Mouse (Mus musculus): ENCODE measurements around the gene Hsph1. TPM values are rescaled to one million over a fixed set of nuclear protein-coding genes. Genes with fewer than 3 reads are reported as not detected.

Gene Hsph1
- polyA plus RNA-seq, 1 experiment from 2014 or later: 50.8 TPM

GRCm38 (mm10) chr5:149612165-149612518 lies 24.0 kb downstream of the Hsph1 start:
- Histone ChIP-seq H3K9ac (no peak overlapping the region), H3K9me3 (no peaks in the 10 kb centered on the region), H3K4me3 (no peak overlapping the region), H3K27ac (no peak overlapping the region; the same call in 1 of the 2 replicates), H3K4me1 (peaks cover 23% of the 10 kb centered on the region), H3K4me2 (no peak overlapping the region), H3K27me3 (no peaks in the 10 kb centered on the region), H3K36me3 (peaks cover 34% of the 10 kb centered on the region)
- 0 out of 2 replicates have a peak, but pooled peaks have one; percentile 23 for ATAC-seq (ENCODE audit: insufficient number of reproducible peaks, insufficient read depth, low FRiP score, low TSS enrichment, low read depth)
- 70% methylated on average over 3 of the region's 3 CpGs for WGBS

- peaks cover 23% of the 10 kb centered on the region for H3K4me1 ChIP-seq
- no peaks in the 10 kb centered on the region for H3K27me3 ChIP-seq
- H3K4me2 ChIP-seq: no peak overlapping the region
- H3K27ac ChIP-seq: peak overlapping the region; percentile 55; the same call in 1 of the 2 replicates
- ATAC-seq (ENCODE audit: insufficient number of reproducible peaks, insufficient read depth, low FRiP score, low TSS enrichment, low read depth): no peak
- no peaks in the 10 kb centered on the region for H3K9me3 ChIP-seq
- WGBS: 27% methylated on average over 16 of the region's 16 CpGs
- H3K9ac ChIP-seq: no peak overlapping the region
- peaks cover 29% of the 10 kb centered on the region for H3K36me3 ChIP-seq
- no peak overlapping the region for H3K4me3 ChIP-seq
Observed at GRCm38 (mm10) chr5:149611476-149612164, 24.6 kb downstream of the Hsph1 start.

- H3K9ac ChIP-seq: no peak overlapping the region
Observed at GRCm38 (mm10) chr5:149607083-149607720, 29.0 kb downstream of the Hsph1 start.

GRCm38 (mm10) chr5:149603241-149603640 lies 32.9 kb downstream of the Hsph1 start:
- H3K4me3 ChIP-seq: no peak overlapping the region
- H3K4me2 ChIP-seq: no peak overlapping the region
- 65% methylated on average over 3 of the region's 3 CpGs for WGBS
- H3K9me3 ChIP-seq: no peaks in the 10 kb centered on the region; the same call in 1 of the 2 replicates
- no peak overlapping the region for H3K9ac ChIP-seq
- no peaks in the 10 kb centered on the region for H3K4me1 ChIP-seq
- no peaks in the 10 kb centered on the region for H3K36me3 ChIP-seq
- no peak for ATAC-seq (ENCODE audit: insufficient number of reproducible peaks, insufficient read depth, low FRiP score, low TSS enrichment, low read depth)
- no peak overlapping the region for H3K27ac ChIP-seq
- H3K27me3 ChIP-seq: no peaks in the 10 kb centered on the region

More at GRCm38 (mm10) chr5:149607083-149607720, 29.0 kb downstream of the Hsph1 start:
- no peak overlapping the region for H3K4me2 ChIP-seq
- H3K4me3 ChIP-seq: no peak overlapping the region
- H3K4me1 ChIP-seq: peaks cover 10% of the 10 kb centered on the region
- H3K36me3 ChIP-seq: no peaks in the 10 kb centered on the region
- no peak for ATAC-seq (ENCODE audit: insufficient number of reproducible peaks, insufficient read depth, low FRiP score, low TSS enrichment, low read depth)
- 77% methylated on average over 8 of the region's 8 CpGs for WGBS
- H3K9me3 ChIP-seq: no peaks in the 10 kb centered on the region; the same call in 1 of the 2 replicates
- no peaks in the 10 kb centered on the region for H3K27me3 ChIP-seq
- H3K27ac ChIP-seq: no peak overlapping the region

GRCm38 (mm10) chr5:149601996-149602395 lies 34.2 kb downstream of the Hsph1 start:
- 92% methylated on average over 3 of the region's 3 CpGs for WGBS
- Histone ChIP-seq H3K9ac (no peak overlapping the region), H3K4me3 (no peak overlapping the region), H3K4me1 (no peaks in the 10 kb centered on the region), H3K9me3 (no peaks in the 10 kb centered on the region; the same call in 1 of the 2 replicates), H3K4me2 (no peak overlapping the region), H3K27me3 (no peaks in the 10 kb centered on the region), H3K36me3 (no peaks in the 10 kb centered on the region), H3K27ac (no peak overlapping the region)
- no peak for ATAC-seq (ENCODE audit: insufficient number of reproducible peaks, insufficient read depth, low FRiP score, low TSS enrichment, low read depth)

- 41% methylated on average over 18 of the region's 18 CpGs for WGBS
- no peak; the same call in 1 of the 2 replicates for ATAC-seq (ENCODE audit: insufficient number of reproducible peaks, insufficient read depth, low FRiP score, low TSS enrichment, low read depth)
Observed at GRCm38 (mm10) chr5:149597351-149597750, 38.8 kb downstream of the Hsph1 start.

GRCm38 (mm10) chr5:149594215-149594614 lies 42.0 kb downstream of the Hsph1 start:
- H3K4me3 ChIP-seq: no peak overlapping the region
- no peak for ATAC-seq (ENCODE audit: insufficient number of reproducible peaks, insufficient read depth, low FRiP score, low TSS enrichment, low read depth)
- H3K27ac ChIP-seq: no peak overlapping the region
- no peaks in the 10 kb centered on the region for H3K4me1 ChIP-seq
- no peak overlapping the region for H3K4me2 ChIP-seq
- no peak overlapping the region for H3K9ac ChIP-seq
- no peaks in the 10 kb centered on the region for H3K27me3 ChIP-seq
- peaks cover 6% of the 10 kb centered on the region; the same call in 1 of the 2 replicates for H3K9me3 ChIP-seq
- 91% methylated on average over 3 of the region's 3 CpGs for WGBS
- H3K36me3 ChIP-seq: no peaks in the 10 kb centered on the region

More at GRCm38 (mm10) chr5:149597351-149597750, 38.8 kb downstream of the Hsph1 start:
- H3K9me3 ChIP-seq: no peaks in the 10 kb centered on the region
- no peaks in the 10 kb centered on the region for H3K36me3 ChIP-seq
- no peaks in the 10 kb centered on the region for H3K27me3 ChIP-seq
- H3K4me3 ChIP-seq: no peak overlapping the region
- peak overlapping the region; percentile 12; the same call in 1 of the 2 replicates for H3K4me2 ChIP-seq
- H3K9ac ChIP-seq: no peak overlapping the region
- no peak overlapping the region for H3K27ac ChIP-seq
- no peaks in the 10 kb centered on the region for H3K4me1 ChIP-seq

- no peaks in the 10 kb centered on the region for H3K27me3 ChIP-seq
- H3K9ac ChIP-seq: no peak overlapping the region
- no peak for ATAC-seq (ENCODE audit: insufficient number of reproducible peaks, insufficient read depth, low FRiP score, low TSS enrichment, low read depth)
- H3K27ac ChIP-seq: no peak overlapping the region
- no peaks in the 10 kb centered on the region for H3K4me1 ChIP-seq
- H3K4me2 ChIP-seq: no peak overlapping the region
- peaks cover 6% of the 10 kb centered on the region; the same call in 1 of the 2 replicates for H3K9me3 ChIP-seq
- no peaks in the 10 kb centered on the region for H3K36me3 ChIP-seq
- H3K4me3 ChIP-seq: no peak overlapping the region
- 62% methylated on average over 3 of the region's 3 CpGs for WGBS
Observed at GRCm38 (mm10) chr5:149589932-149590331, 46.2 kb downstream of the Hsph1 start.

- no peaks in the 10 kb centered on the region for H3K36me3 ChIP-seq
- H3K9ac ChIP-seq: no peak overlapping the region
- peaks cover 6% of the 10 kb centered on the region; the same call in 1 of the 2 replicates for H3K9me3 ChIP-seq
- WGBS: 45% methylated on average over 7 of the region's 7 CpGs
- 0 out of 2 replicates have a peak, but pooled peaks cover 3% of the 10 kb centered on the region for H3K4me1 ChIP-seq
- no peak overlapping the region for H3K27ac ChIP-seq
- H3K4me2 ChIP-seq: no peak overlapping the region
- no peak overlapping the region for H3K4me3 ChIP-seq
- no peaks in the 10 kb centered on the region for H3K27me3 ChIP-seq
- no peak for ATAC-seq (ENCODE audit: insufficient number of reproducible peaks, insufficient read depth, low FRiP score, low TSS enrichment, low read depth)
Observed at GRCm38 (mm10) chr5:149588814-149589534, 47.2 kb downstream of the Hsph1 start.

- no peaks in the 10 kb centered on the region for H3K36me3 ChIP-seq
- 83% methylated on average over 11 of the region's 11 CpGs for WGBS
- no peak overlapping the region for H3K9ac ChIP-seq
- H3K4me1 ChIP-seq: 0 out of 2 replicates have a peak, but pooled peaks cover 7% of the 10 kb centered on the region
- no peak overlapping the region for H3K4me2 ChIP-seq
- no peaks in the 10 kb centered on the region for H3K27me3 ChIP-seq
- H3K4me3 ChIP-seq: no peak overlapping the region
- peaks cover 6% of the 10 kb centered on the region; the same call in 1 of the 2 replicates for H3K9me3 ChIP-seq
- no peak for ATAC-seq (ENCODE audit: insufficient number of reproducible peaks, insufficient read depth, low FRiP score, low TSS enrichment, low read depth)
- no peak overlapping the region for H3K27ac ChIP-seq
Observed at GRCm38 (mm10) chr5:149587327-149587895, 48.8 kb downstream of the Hsph1 start.

- no peak overlapping the region for H3K27ac ChIP-seq
- no peak overlapping the region for H3K9ac ChIP-seq
- H3K4me2 ChIP-seq: no peak overlapping the region
- H3K4me3 ChIP-seq: no peak overlapping the region
- no peaks in the 10 kb centered on the region for H3K9me3 ChIP-seq
- 59% methylated on average over 10 of the region's 10 CpGs for WGBS
- ATAC-seq (ENCODE audit: insufficient number of reproducible peaks, insufficient read depth, low FRiP score, low TSS enrichment, low read depth): no peak
- H3K36me3 ChIP-seq: no peaks in the 10 kb centered on the region
- H3K27me3 ChIP-seq: no peaks in the 10 kb centered on the region
- 0 out of 2 replicates have a peak, but pooled peaks cover 7% of the 10 kb centered on the region for H3K4me1 ChIP-seq
Observed at GRCm38 (mm10) chr5:149585910-149586309, 50.3 kb downstream of the Hsph1 start.

All from embryonic facial prominence, embryonic 13.5 days (tissue).